ENCODE assay signal across 9 mouse cellular contexts in genomic region chrX:11734505-11735435, GRCm38 (mm10).
DNase-seq lines count a peak whose midpoint lies in the region; ATAC-seq and TF ChIP-seq lines count a peak whose summit lies in the region.
"Had no signal": no experiment of that assay in that cellular context is flagged by ENCODE, and none has a peak within 500 bp of the region (broad histone marks: within the 10 kb centered on the region; RNA-seq: fewer than 3 reads in every experiment).

No protein-coding gene starts in this region.

- peaks cover 7% of the 10 kb centered on the region for H3K4me1 ChIP-seq in liver, adult 2 months (ENCODE audit: control insufficient read depth, insufficient read depth, low read length)
- H3K4me1 ChIP-seq in liver, embryonic 12.5 days: peaks cover 4% of the 10 kb centered on the region; the same call in 1 of the 2 replicates
- peaks cover 14% of the 10 kb centered on the region for H3K4me1 ChIP-seq in embryonic facial prominence, embryonic 14.5 days (ENCODE audit: control insufficient read depth, insufficient read depth, low read length)
- H3K4me1 ChIP-seq in kidney, embryonic 16.5 days (ENCODE audit: insufficient read depth, low read length): peaks cover 13% of the 10 kb centered on the region
- no peaks in the 10 kb centered on the region for H3K4me1 ChIP-seq in thymus, adult 2 months (replicated peaks; ENCODE audit: control insufficient read depth, insufficient read depth, low read length)

- H3K27me3 ChIP-seq in liver, adult 2 months (ENCODE audit: control insufficient read depth, insufficient read depth, low read length): no peaks in the 10 kb centered on the region
- peaks cover 28% of the 10 kb centered on the region for H3K27me3 ChIP-seq in liver, embryonic 12.5 days (replicated peaks)
- peaks cover 13% of the 10 kb centered on the region for H3K27me3 ChIP-seq in embryonic facial prominence, embryonic 14.5 days (replicated peaks; ENCODE audit: control insufficient read depth, insufficient read depth, low read length)
- H3K27me3 ChIP-seq in kidney, embryonic 16.5 days (ENCODE audit: insufficient read depth, low read length): peaks cover 30% of the 10 kb centered on the region; the same call in 1 of the 2 replicates
- no peaks in the 10 kb centered on the region for H3K27me3 ChIP-seq in thymus, adult 2 months (ENCODE audit: control insufficient read depth, insufficient read depth, low read length)

- WGBS in liver, adult 2 months: 42% methylated on average over 27 of the region's 27 CpGs
- WGBS in liver, embryonic 12.5 days (ENCODE audit: insufficient replicate concordance): 56% methylated on average over 27 of the region's 27 CpGs
- WGBS in embryonic facial prominence, embryonic 14.5 days: 39% methylated on average over 24 of the region's 27 CpGs
- 41% methylated on average over 27 of the region's 27 CpGs for WGBS in kidney, embryonic 16.5 days
- 92% methylated on average over 26 of the region's 27 CpGs for WGBS in thymus, adult 2 months

- TF ChIP-seq POLR2A in liver, adult 2 months (IDR thresholded peaks at IDR 0.05; ENCODE audit: extremely low read depth, insufficient read depth, low read length): no peak
- TF ChIP-seq POLR2A in thymus, adult 2 months (IDR thresholded peaks at IDR 0.05; ENCODE audit: control insufficient read depth, extremely low read depth, insufficient read depth, low read length, poor library complexity): no peak

- H3K36me3 ChIP-seq in liver, adult 2 months (ENCODE audit: control insufficient read depth, insufficient read depth, low read length): no peaks in the 10 kb centered on the region
- no peaks in the 10 kb centered on the region for H3K36me3 ChIP-seq in liver, embryonic 12.5 days
- no peaks in the 10 kb centered on the region for H3K36me3 ChIP-seq in embryonic facial prominence, embryonic 14.5 days (ENCODE audit: control insufficient read depth, insufficient read depth, low read length)
- H3K36me3 ChIP-seq in kidney, embryonic 16.5 days (ENCODE audit: insufficient read depth, low read length): no peaks in the 10 kb centered on the region
- no peaks in the 10 kb centered on the region for H3K36me3 ChIP-seq in thymus, adult 2 months (ENCODE audit: control insufficient read depth, insufficient read depth, low read length)

- no peak overlapping the region for H3K4me3 ChIP-seq in liver, adult 2 months (ENCODE audit: insufficient read depth, low read depth, low read length)
- H3K4me3 ChIP-seq in liver, embryonic 12.5 days: no peak overlapping the region
- no peak overlapping the region for H3K4me3 ChIP-seq in embryonic facial prominence, embryonic 14.5 days (ENCODE audit: low read depth, low read length)
- no peak overlapping the region for H3K4me3 ChIP-seq in kidney, embryonic 16.5 days (ENCODE audit: low read length)
- no peak overlapping the region for H3K4me3 ChIP-seq in thymus, adult 2 months (ENCODE audit: control insufficient read depth, insufficient read depth, low read length)
- H3K4me3 ChIP-seq: erythroblast, embryonic 14.5 days had no signal

- ATAC-seq in liver, embryonic 12.5 days: no peak
- peak; percentile 70 for ATAC-seq in embryonic facial prominence, embryonic 14.5 days (ENCODE audit: low read depth)
- peak; percentile 82 for ATAC-seq in kidney, embryonic 16.5 days (ENCODE audit: low FRiP score, low TSS enrichment)

- DNase-seq in liver, adult 2 months (ENCODE audit: extremely low read depth, low read depth, low spot score): peak; percentile 44
- peak; percentile 55 for DNase-seq in embryonic facial prominence, embryonic 14.5 days (ENCODE audit: low spot score)
- peak; percentile 27 for DNase-seq in retina, postnatal 7 days (ENCODE audit: low read depth, low spot score)
- no peak for DNase-seq in gastrocnemius, postnatal 25 days
- no peak for DNase-seq in thymus, postnatal 0 days (ENCODE audit: low spot score)
- DNase-seq in thymus, adult 2 months: no peak

- H3K27ac ChIP-seq in liver, adult 2 months (replicated peaks; ENCODE audit: insufficient read depth, low read depth, low read length): no peak overlapping the region
- H3K27ac ChIP-seq in liver, embryonic 12.5 days: no peak overlapping the region
- 0 out of 2 replicates have a peak overlapping the region, but pooled peaks have one; percentile 55 for H3K27ac ChIP-seq in embryonic facial prominence, embryonic 14.5 days (replicated peaks; ENCODE audit: low read depth, low read length)
- H3K27ac ChIP-seq in kidney, embryonic 16.5 days (ENCODE audit: low read length): peak overlapping the region; percentile 56; the same call in 1 of the 2 replicates
- no peak overlapping the region for H3K27ac ChIP-seq in thymus, adult 2 months (ENCODE audit: control insufficient read depth, insufficient read depth, low read length)

- TF ChIP-seq CTCF in liver, adult 2 months (IDR thresholded peaks at IDR 0.05; ENCODE audit: low read depth, low read length): no peak
- no peak for TF ChIP-seq CTCF in thymus, adult 2 months (IDR thresholded peaks at IDR 0.05; ENCODE audit: borderline replicate concordance, control insufficient read depth, extremely low read depth, insufficient read depth, low read length, poor library complexity)

- H3K4me2 ChIP-seq in liver, embryonic 12.5 days: no peak overlapping the region
- no peak overlapping the region; the same call in 1 of the 2 replicates for H3K4me2 ChIP-seq in embryonic facial prominence, embryonic 14.5 days (ENCODE audit: low read depth, low read length)
- no peak overlapping the region for H3K4me2 ChIP-seq in kidney, embryonic 16.5 days (replicated peaks; ENCODE audit: low read depth, low read length)

- no peak overlapping the region for H3K9ac ChIP-seq in liver, adult 2 months (ENCODE audit: low read depth, low read length)
- H3K9ac ChIP-seq in liver, embryonic 12.5 days: no peak overlapping the region
- peak overlapping the region; percentile 19 for H3K9ac ChIP-seq in embryonic facial prominence, embryonic 14.5 days (ENCODE audit: low read depth, low read length)
- no peak overlapping the region for H3K9ac ChIP-seq in kidney, embryonic 16.5 days (replicated peaks; ENCODE audit: low read length)

- no peaks in the 10 kb centered on the region for H3K79me2 ChIP-seq in liver, adult 2 months (ENCODE audit: control insufficient read depth, insufficient read depth, low read length)

- H3K9me3 ChIP-seq in liver, embryonic 12.5 days (replicated peaks): no peaks in the 10 kb centered on the region
- H3K9me3 ChIP-seq in embryonic facial prominence, embryonic 14.5 days (ENCODE audit: control insufficient read depth, low read length): no peaks in the 10 kb centered on the region
- H3K9me3 ChIP-seq in kidney, embryonic 16.5 days (ENCODE audit: low read length): no peaks in the 10 kb centered on the region

Comparison
In these comparisons a context has a peak if more than half of its experiments do, and no peak if none do; other contexts are left out.
1. DNase-seq: peak in liver, adult 2 months (single experiment), embryonic facial prominence, embryonic 14.5 days (single experiment) and retina, postnatal 7 days (single experiment); none in gastrocnemius, postnatal 25 days (single experiment), thymus, postnatal 0 days (single experiment) and thymus, adult 2 months (single experiment).
2. H3K27ac ChIP-seq: peak in embryonic facial prominence, embryonic 14.5 days (single experiment) and kidney, embryonic 16.5 days (single experiment); none in liver, adult 2 months (single experiment), liver, embryonic 12.5 days (single experiment) and thymus, adult 2 months (single experiment).